Mouse (Mus musculus) brown adipose tissue, adult 24 weeks (tissue): ENCODE data around the gene Mrpl58. TPM values are rescaled to one million over a fixed set of nuclear protein-coding genes. Genes with fewer than 3 reads are reported as not detected.
"Not testable (repeated sequence)": the region's sequence is repeated elsewhere in the genome, so short reads cannot be mapped to it uniquely, and the experiment has no call there.

Source experiments
- H3K27ac ChIP-seq: fragments of 200-500 bp; replicated peaks from 2 replicates; pipeline ENCODE4 v1.5.1; 2012; ENCODE audit warnings: low read depth, mild to moderate bottlenecking, low read length
- H3K4me1 ChIP-seq: fragments of 200-500 bp; 2 replicates; pipeline ENCODE4 v1.6.1; 2012; ENCODE audit warnings: low read length, mixed read lengths; ENCODE audit not compliant: control insufficient read depth, insufficient read depth, insufficient read length
- H3K4me3 ChIP-seq: fragments of 200-500 bp; 2 replicates; pipeline ENCODE4 v1.5.1; 2012; ENCODE audit warnings: low read depth, mild to moderate bottlenecking, low read length, moderate library complexity; ENCODE audit not compliant: insufficient read depth
- polyA plus RNA-seq: library from polyadenylated mRNA; stranded (reverse); fragments of >200 nt; gene quantifications from 2 replicates; pipeline ENCODE4 v1.2.4, GENCODE M21; 2012; ENCODE audit not compliant: missing spikeins, insufficient read depth, insufficient read length

The Mrpl58 gene
- polyA plus RNA-seq, 1 experiment = 129 TPM

DNA sequence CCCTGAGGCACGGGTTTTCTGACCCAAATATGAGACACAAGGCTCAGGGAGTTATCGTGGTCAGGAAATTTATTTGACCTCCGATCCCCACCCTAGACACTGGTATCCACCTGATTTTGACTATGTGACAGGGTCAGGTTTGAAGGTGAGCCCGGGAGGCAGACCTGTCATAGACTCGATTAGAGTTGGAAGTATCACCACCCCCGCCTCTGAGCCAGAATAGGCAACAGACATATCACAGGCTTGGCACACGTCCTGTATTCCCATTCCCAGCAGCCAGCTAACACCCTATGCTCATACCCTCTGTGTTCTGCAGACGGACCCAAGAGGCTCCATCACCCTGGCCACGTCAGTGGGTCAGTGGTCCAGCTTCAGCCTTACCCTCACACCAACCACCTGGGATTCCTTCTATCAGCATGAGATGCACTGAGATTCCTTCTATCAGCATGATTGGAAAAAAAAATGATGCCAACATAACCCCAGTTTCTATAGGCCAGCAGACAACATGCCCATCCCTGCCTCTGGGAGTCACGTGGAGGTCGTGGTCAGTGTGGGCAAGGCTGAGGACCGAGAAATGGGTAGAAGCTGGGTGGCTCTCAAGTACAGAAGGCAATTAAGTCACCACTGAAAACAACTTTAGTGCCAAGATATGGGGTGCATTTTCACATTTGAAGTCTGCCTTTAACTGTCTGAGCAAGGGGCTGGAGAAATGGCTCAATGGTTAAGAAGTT, 28.7 kb upstream of the Mrpl58 start:
- no peak overlapping the region for H3K27ac ChIP-seq

DNA sequence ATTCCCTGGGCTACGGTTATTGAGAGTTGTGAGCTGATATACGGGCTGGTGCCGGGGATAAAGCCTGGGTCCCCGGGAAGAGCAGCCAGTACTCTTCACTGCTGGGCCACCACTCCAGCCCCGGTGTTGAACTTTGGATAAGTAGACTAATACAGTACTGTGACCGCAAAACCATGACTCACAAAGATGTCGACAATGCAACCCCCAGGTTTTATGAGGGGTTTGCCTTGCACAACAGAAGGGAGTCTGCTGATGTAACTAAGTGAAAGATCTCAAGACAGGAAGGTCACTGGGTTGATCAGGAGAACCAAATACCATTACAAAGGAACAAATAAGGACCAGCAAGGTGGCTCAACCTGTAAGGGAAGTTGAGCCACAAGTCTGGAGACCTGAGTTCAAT, 26.8 kb upstream of the Mrpl58 start:
- H3K27ac ChIP-seq = no peak overlapping the region
- 0 out of 2 replicates have a peak, but pooled peaks cover 4% of the 10 kb centered on the region for H3K4me1 ChIP-seq
- no peak overlapping the region for H3K4me3 ChIP-seq

More for the DNA sequence above, 28.7 kb upstream of the Mrpl58 start:
- H3K4me1 ChIP-seq = 0 out of 2 replicates have a peak, but pooled peaks cover 4% of the 10 kb centered on the region
- peak overlapping the region; percentile 46; the same call in 1 of the 2 replicates for H3K4me3 ChIP-seq

DNA sequence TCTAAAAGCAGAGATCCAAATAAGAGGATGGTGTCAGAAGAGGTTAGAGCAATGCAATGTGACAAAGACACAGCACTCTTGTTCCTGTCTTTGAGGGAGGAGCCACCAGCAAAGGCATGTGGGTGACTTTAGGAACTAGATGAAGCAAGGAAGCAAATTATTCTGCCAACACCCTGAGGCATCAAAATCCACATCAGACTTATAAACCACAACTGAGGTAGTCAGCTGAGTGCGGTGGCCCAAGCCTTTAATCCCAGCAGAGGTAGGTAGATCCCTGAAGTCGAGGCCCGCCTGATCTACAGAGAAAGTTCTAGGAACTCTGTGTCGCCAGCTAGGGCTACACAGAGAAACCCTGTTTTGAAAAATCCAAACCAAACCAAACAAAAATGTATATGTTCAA, 26.3 kb upstream of the Mrpl58 start:
- Histone ChIP-seq H3K27ac (no peak overlapping the region), H3K4me3 (no peak overlapping the region), H3K4me1 (0 out of 2 replicates have a peak, but pooled peaks cover 4% of the 10 kb centered on the region)

DNA sequence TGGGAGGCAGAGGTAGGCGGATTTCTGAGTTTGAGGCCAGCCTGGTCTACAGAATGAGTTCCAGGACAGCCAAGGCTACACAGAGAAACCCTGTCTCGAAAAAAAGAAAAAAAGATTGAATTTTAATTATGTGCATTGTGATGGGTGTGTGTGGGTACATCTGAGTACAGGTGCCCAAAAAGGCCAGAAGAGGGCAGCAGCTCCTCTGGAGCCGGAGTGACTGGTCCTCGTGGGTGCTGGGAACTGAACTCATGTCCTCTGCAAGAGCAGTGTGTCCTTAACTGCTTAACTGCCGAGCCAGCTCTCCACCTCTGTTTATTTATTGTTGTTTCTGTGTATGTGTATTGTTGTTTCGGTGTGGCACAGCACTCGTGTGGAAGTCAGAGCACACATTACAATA, 25.7 kb upstream of the Mrpl58 start:
- H3K4me3 ChIP-seq = no peak overlapping the region
- 0 out of 2 replicates have a peak, but pooled peaks cover 4% of the 10 kb centered on the region for H3K4me1 ChIP-seq
- H3K27ac ChIP-seq = no peak overlapping the region

DNA sequence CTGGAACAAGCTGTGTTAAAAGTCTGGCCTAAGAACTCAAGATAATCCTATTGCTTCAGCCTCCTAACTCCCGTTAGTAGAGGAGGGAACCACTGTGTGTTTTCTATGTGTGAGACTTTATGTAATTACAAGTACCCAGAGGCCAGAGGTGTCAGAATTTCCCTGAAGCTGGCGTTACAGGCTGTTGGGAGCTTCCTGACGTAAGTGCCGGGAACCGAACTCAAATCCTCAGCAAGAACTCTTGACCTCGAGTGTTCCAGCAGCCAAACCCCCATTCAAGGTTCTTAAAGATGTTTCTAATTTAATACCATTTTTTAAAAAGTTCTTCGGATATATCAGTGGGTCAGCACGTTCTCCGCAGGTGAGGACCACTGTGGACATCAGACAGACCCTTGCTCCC, 22.3 kb upstream of the Mrpl58 start:
- Histone ChIP-seq H3K4me3 (peak overlapping the region; percentile 75), H3K27ac (peak overlapping the region; percentile 52), H3K4me1 (peaks cover 13% of the 10 kb centered on the region; the same call in 1 of the 2 replicates)

DNA sequence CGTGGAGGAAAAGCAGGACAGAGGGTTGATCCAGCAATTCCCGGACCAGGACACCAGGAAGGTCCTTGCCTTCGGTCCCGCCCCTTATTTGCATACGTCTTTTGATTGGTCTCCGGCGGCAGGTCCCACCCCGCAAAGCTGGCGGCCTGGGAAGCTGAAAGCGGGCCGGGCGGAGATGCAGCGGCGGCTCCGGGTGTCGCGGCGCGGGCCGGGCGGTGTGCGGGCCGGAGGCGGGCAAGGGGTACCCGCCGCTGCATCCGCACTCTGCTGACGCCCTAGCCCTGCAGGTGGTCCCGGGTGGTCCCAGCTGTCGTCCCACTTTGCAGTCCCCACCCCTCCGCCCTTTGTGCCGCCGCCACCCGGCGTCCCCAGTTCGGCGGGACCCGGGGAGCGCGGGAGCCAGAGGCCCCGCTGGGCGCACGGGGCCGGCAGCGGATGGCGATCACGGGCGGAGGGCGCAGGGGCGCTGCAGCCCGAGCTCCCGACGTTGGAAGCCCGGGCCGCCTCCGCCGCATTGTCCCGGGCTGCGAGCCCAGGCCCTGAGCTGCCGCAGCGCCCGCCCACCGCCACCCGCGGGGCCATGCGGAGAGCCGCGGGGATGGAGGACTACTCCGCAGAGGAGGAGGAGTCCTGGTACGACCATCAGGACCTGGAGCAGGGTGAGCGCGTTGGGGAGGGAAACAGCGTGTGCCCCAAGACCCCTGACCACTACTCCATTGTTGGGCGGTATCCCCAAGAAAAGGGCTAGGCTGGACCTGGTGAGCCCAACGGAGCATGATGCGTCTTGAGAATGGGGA, 21.6 kb upstream of the Mrpl58 start, which contains the start of gene Cdr2l:
TSS of gene Cdr2l (plus strand) at position 174 of the 797 bp plus-strand sequence.
- H3K4me3 ChIP-seq = peak within 1 kb of the TSS; percentile 75
- H3K27ac ChIP-seq = peak within 1 kb of the TSS; percentile 52
- H3K4me1 ChIP-seq = peaks cover 13% of the 10 kb centered on the region; the same call in 1 of the 2 replicates

DNA sequence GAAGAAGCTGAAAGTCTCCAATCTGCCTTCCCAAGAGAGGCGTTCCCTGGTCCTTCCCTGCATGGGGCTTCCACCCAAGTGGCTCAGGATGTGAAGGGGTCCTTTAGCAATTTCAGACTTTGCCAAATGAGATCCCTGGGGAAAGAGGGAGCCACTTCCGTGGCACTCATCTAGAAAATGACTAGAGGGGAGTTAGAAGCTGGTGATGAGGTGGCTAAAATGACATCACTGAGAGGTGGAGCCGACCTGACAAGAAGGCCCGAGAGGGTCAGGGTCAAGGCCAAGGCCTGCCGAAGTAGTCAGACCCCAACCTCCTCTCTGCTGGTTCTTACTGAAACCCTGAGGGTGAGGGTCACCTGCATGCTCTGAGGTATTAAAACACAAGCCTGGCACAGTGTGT, 20.7 kb upstream of the Mrpl58 start:
- H3K27ac ChIP-seq = no peak overlapping the region; the same call in 1 of the 2 replicates
- H3K4me1 ChIP-seq = peaks cover 13% of the 10 kb centered on the region; the same call in 1 of the 2 replicates
- H3K4me3 ChIP-seq = peak overlapping the region; percentile 75

DNA sequence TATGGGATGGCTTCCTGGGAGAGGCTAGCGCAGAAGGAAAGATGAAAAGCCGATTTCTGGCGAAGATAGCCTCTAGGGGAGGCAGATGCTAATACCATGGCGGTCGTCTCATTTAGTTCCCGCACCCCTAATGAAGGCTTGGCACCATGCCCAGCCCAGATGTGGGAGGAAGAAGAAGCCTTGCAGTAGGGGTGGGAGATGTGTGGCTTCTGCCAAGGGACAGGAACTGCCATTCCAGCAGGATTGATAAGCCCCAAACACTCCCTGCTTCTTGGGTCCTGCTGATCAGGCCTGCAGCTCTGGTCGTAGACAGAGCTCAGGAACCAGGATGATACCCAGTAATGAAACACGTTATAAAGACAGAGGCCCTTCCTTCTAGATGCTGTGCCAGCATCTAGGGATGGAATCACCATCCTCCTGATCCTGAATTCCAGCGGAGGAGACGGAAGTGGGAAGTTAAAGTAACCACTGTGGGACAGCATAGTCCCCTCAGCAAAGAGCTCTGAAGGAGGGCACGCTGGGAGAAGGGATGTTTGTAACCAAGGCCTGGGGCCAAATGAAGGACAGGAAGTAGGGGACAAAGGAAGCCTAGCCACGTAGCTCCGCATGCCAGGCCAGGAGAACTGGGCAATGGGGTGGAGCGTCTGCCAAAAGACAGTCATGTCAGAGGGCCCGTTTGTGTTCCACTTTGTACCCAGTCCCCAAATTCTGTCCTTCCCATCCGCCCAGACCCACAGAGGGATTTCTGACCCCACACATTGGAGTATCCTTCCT, 19.7 kb upstream of the Mrpl58 start:
- Histone ChIP-seq H3K27ac (no peak overlapping the region; the same call in 1 of the 2 replicates), H3K4me3 (no peak overlapping the region), H3K4me1 (peaks cover 13% of the 10 kb centered on the region; the same call in 1 of the 2 replicates)

DNA sequence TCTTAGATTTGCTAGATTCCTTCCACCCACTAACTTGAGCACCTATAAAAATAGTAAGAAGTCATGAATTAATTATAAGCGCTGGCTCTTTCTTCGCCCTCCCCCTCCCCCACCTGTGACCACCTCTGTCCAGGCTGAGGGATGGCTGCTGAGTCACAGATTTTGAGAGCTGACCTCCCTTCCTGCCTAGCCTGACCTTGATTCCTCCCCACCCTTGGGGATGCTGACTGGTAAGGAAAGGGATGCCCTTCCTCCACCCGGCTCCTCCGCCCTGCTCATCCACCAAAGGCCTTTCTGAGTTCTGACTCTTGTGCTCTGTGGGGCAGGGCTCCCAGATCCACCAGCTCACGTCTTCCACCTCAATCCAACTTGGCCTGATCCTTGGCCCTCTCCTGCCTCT, 19.0 kb upstream of the Mrpl58 start:
- no peak overlapping the region for H3K27ac ChIP-seq
- H3K4me3 ChIP-seq = no peak overlapping the region
- peaks cover 13% of the 10 kb centered on the region; the same call in 1 of the 2 replicates for H3K4me1 ChIP-seq

DNA sequence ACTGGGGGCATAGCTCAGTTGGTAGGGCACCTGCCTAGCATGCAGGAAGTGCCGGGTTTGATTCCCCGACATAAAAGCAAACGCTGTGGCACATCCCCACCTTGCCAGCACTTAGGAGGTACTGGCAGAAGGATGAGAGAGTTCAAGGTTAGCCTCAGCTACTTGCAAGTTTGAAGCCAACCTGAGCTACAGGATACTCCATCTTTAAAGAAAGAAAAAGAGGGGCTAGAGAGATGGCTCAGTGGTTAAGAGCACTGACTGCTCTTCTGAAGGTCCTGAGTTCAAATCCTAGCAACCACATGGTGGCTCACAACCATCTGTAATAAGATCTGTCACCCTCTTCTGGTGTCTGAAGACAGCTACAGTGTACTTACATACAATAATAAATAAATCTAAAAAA, 16.7 kb upstream of the Mrpl58 start:
- H3K27ac ChIP-seq, H3K4me3 ChIP-seq: not testable (repeated sequence)
- H3K4me1 ChIP-seq = peaks cover 13% of the 10 kb centered on the region; the same call in 1 of the 2 replicates

DNA sequence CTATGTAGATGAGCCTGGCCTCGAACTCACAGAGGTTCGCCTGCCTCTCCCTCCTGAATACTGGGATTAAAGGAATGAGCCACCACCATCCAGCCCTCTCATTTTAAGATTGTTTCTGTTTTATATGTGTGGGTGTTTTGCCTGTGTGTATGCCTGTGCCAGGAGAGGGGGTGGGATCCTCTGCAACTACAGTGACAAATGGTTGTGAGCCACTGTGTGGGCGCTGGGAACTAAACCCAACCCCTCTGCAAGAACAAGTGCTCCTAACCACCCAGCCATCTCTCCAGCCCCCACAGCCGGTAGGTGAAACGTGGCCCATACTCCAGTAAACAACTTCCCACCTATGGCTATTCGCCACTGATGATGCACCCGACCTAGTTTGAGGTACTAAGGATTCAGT, 12.2 kb upstream of the Mrpl58 start:
- Histone ChIP-seq H3K4me1 (no peaks in the 10 kb centered on the region), H3K27ac (no peak overlapping the region), H3K4me3 (no peak overlapping the region)

DNA sequence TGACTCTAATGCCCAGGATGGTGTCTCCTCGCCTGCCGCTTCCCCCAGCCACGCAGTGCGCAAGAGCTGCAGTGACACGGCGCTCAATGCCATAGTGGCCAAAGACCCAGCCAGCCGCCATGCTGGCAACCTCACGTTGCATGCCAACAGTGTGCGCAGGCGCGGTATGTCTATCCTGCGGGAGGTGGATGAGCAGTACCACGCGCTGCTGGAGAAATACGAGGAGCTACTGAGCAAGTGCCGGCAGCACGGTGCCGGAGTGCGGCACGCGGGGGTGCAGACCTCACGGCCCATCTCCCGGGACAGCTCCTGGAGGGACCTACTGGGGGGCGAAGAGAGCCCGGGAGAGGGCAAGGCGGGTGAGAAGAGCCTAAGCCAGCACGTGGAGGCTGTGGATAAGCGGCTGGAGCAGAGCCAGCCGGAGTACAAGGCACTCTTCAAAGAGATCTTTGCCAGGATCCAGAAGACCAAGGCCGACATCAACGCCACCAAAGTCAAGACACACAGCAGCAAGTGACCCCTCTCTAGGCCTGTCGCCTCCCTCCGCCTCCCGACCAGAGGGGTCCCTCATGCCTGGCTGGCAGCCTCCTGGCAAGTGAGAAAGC, 9.7 kb upstream of the Mrpl58 start:
- Histone ChIP-seq H3K4me1 (peaks cover 2% of the 10 kb centered on the region; the same call in 1 of the 2 replicates), H3K4me3 (no peak overlapping the region), H3K27ac (no peak overlapping the region)

DNA sequence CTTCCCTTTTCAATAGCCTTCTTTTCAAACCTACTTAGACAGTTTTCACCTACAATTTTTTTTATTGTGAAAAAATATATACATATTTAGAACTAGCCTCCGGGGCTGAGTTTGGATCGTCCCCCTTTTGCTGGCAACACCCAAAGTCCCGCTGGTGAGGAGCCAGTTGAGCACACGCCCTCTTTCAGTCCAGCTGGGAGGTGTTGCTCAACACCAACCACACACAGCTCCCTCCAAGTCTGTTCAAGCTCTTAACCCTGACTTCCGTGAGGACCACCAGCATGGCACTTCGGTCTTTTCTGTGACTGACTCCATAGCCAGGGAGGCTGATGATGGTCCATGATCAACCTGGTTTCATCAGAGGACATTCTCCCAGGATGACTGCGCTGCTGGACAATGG, 5.5 kb upstream of the Mrpl58 start:
- no peak overlapping the region for H3K4me3 ChIP-seq
- no peak overlapping the region for H3K27ac ChIP-seq
- peaks cover 2% of the 10 kb centered on the region; the same call in 1 of the 2 replicates for H3K4me1 ChIP-seq

DNA sequence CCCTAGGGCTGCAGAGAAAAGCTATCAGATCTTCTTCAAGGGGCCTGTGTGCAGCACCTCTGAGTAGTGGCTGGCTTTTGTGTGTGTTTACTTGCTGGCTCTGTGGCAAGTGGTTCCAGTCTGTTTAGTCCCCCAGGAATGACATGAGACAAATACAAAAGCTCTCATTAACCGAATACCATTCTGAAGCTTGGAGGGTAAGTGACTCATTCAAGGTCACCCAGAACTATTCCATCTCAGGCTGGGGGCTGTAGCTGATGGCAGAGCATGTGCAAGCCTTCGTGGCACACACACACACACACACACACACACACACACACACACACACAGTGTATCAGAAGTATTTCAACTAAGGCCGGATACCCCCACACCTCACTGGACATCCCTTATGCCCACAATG, 3.4 kb upstream of the Mrpl58 start:
- peaks cover 2% of the 10 kb centered on the region; the same call in 1 of the 2 replicates for H3K4me1 ChIP-seq
- H3K27ac ChIP-seq = no peak overlapping the region
- H3K4me3 ChIP-seq = no peak overlapping the region
